Mouse (Mus musculus): Measurements from ENCODE around the gene P2ry13. TPM values are rescaled to one million over a fixed set of nuclear protein-coding genes. Genes with fewer than 3 reads are reported as not detected.

Gene P2ry13
- polyA plus RNA-seq, 1 experiment: 0.52 TPM

DNA sequence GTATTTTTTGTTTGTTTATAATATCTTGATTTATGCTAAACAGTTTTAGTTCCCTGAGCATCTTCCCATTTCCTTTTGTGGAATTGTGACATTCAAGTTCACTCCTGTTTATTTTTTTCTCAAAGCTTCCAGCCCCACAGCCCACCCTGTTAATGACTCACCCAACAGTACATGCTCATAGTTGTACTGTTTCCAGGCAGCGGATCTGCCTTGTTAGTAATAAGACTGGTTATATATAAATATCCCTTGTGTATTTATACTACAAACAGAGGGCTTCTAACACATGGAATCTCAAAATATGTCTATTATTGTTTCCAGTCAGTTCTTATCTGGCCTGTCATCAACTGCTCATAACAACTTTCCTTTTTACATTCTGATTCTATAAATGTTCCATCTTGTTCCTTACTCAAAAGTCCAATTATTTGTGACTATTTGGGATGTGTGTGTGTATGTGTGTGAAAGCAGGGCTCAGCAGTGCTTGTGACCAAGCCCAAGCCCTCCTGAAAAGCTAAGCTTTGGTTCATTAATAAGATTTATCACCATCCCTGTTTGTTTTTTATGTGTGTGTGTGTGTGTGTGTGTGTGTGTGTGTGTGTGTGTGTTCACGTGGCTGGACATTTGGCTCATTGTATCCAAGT is 43.1 kb downstream of the P2ry13 start:
- no peaks in the 10 kb centered on the region for H3K36me3 ChIP-seq (ENCODE audit: control insufficient read depth, insufficient read depth, low read length)
- H3K27ac ChIP-seq (ENCODE audit: control insufficient read depth, insufficient read depth, low read depth, low read length): no peak overlapping the region
- no peaks in the 10 kb centered on the region for H3K4me1 ChIP-seq (ENCODE audit: control insufficient read depth, insufficient read depth, low read length)
- no peak overlapping the region for H3K4me3 ChIP-seq (ENCODE audit: control insufficient read depth, low read depth, low read length)
- no peak for TF ChIP-seq POLR2A (IDR thresholded peaks at IDR 0.05; ENCODE audit: control insufficient read depth, low read depth, low read length)
- no peak for TF ChIP-seq CTCF (IDR thresholded peaks at IDR 0.05; ENCODE audit: control insufficient read depth, insufficient read depth, insufficient replicate concordance, low read depth, low read length)
- no peaks in the 10 kb centered on the region for H3K27me3 ChIP-seq (ENCODE audit: control insufficient read depth, insufficient read depth, low read length)

GRCm38 (mm10) chr3:59160465-59160864 is 50.2 kb downstream of the P2ry13 start:
- Histone ChIP-seq H3K27ac (ENCODE audit: control insufficient read depth, insufficient read depth, low read depth, low read length) (no peak overlapping the region), H3K27me3 (ENCODE audit: control insufficient read depth, insufficient read depth, low read length) (no peaks in the 10 kb centered on the region), H3K4me1 (ENCODE audit: control insufficient read depth, insufficient read depth, low read length) (no peaks in the 10 kb centered on the region), H3K4me3 (ENCODE audit: control insufficient read depth, low read depth, low read length) (no peak overlapping the region), H3K36me3 (ENCODE audit: control insufficient read depth, insufficient read depth, low read length) (no peaks in the 10 kb centered on the region)
- TF ChIP-seq POLR2A (IDR thresholded peaks at IDR 0.05; ENCODE audit: control insufficient read depth, low read depth, low read length) (no peak), CTCF (IDR thresholded peaks at IDR 0.05; ENCODE audit: control insufficient read depth, insufficient read depth, insufficient replicate concordance, low read depth, low read length) (no peak)

Other genes starting within 250 kb of the P2ry13 start
- gene Med12l, start 205.1 kb downstream of the P2ry13 start, polyA plus RNA-seq (2012; rRNA removed): 4.0 and 4.6 TPM in 2 replicates
- gene Gpr171, start 109.1 kb downstream of the P2ry13 start, polyA plus RNA-seq (2012; rRNA removed): not detected in 2 replicates
- gene P2ry14, start 57.3 kb downstream of the P2ry13 start, polyA plus RNA-seq (2012; rRNA removed): 0.42 and 0.67 TPM in 2 replicates
- not detected in 2 replicates for gene Gpr87, start 15.8 kb downstream of the P2ry13 start, polyA plus RNA-seq (2012; rRNA removed)
- 0.43 and 1.6 TPM in 2 replicates for gene P2ry12, start 52.0 kb upstream of the P2ry13 start, polyA plus RNA-seq (2012; rRNA removed)
- gene Igsf10, start 133.5 kb upstream of the P2ry13 start, polyA plus RNA-seq (2012; rRNA removed): 0.17 and 0.19 TPM in 2 replicates

Measured in testis, adult 2 months (tissue).